Mouse (Mus musculus) ES-E14 (cell line): ENCODE data around the gene Rpl10-ps3.

Experiments
- CHD2 ChIP-seq: IDR thresholded peaks from 2 replicates; pipeline ENCODE4 v1.6.1; 2014; ENCODE audit warnings: mild to moderate bottlenecking, low read depth, low read length, inconsistent platforms
- HCFC1 ChIP-seq: IDR thresholded peaks from 2 replicates; pipeline ENCODE4 v1.6.1; 2012; ENCODE audit warnings: low read length, inconsistent platforms, borderline replicate concordance; ENCODE audit not compliant: insufficient read depth
- MAFK ChIP-seq: IDR thresholded peaks from 2 replicates; pipeline ENCODE4 v1.6.1; 2014; ENCODE audit warnings: mild to moderate bottlenecking, low read depth, low read length, inconsistent platforms; ENCODE audit not compliant: insufficient read depth
- ZC3H11A ChIP-seq: IDR thresholded peaks from 2 replicates; pipeline ENCODE4 v1.6.1; 2012; ENCODE audit warnings: low read depth, mild to moderate bottlenecking, inconsistent platforms, low read length, borderline replicate concordance
- ZNF384 ChIP-seq: IDR thresholded peaks from 2 replicates; pipeline ENCODE4 v1.6.1; 2012; ENCODE audit warnings: low read depth, low read length, inconsistent platforms

GRCm38 (mm10) chr9:50301722-50302121 is 43.0 kb downstream of the Rpl10-ps3 start:
- TF ChIP-seq CHD2, result no peak
- TF ChIP-seq ZNF384, result no peak
- no peak for TF ChIP-seq HCFC1
- TF ChIP-seq ZC3H11A, result no peak
- TF ChIP-seq MAFK, result no peak
